Mouse (Mus musculus) limb, embryonic 12.5 days (tissue): ENCODE results near the gene Tpm1. TPM values are rescaled to one million over a fixed set of nuclear protein-coding genes. Genes with fewer than 3 reads are reported as not detected.

Experiments used
- ATAC-seq: fragments of 200-750 bp; cut with Nextera tagmentation; 2 replicates; pipeline ENCODE4 v1.8.0; 2017; ENCODE audit warnings: low read depth, moderate TSS enrichment; ENCODE audit not compliant: insufficient number of reproducible peaks, insufficient read depth, low FRiP score, low TSS enrichment
- H3K27ac ChIP-seq: fragments of 300-500 bp; sonication (generic); 2 replicates; pipeline ENCODE4 v1.5.1; 2016; ENCODE audit warnings: mild to moderate bottlenecking, moderate library complexity
- H3K27me3 ChIP-seq: fragments of 300-500 bp; sonication (generic); 2 replicates; pipeline ENCODE4 v1.6.1; 2016; ENCODE audit warnings: mild to moderate bottlenecking, moderate library complexity
- H3K36me3 ChIP-seq: fragments of 300-500 bp; sonication (generic); 2 replicates; pipeline ENCODE4 v1.6.1; 2016; ENCODE audit warnings: mild to moderate bottlenecking, moderate library complexity
- H3K4me1 ChIP-seq: fragments of 300-500 bp; sonication (generic); replicated peaks from 2 replicates; pipeline ENCODE4 v1.6.1; 2016
- H3K4me2 ChIP-seq: fragments of 300-500 bp; sonication (generic); 2 replicates; pipeline ENCODE4 v1.6.1; 2016; ENCODE audit warnings: mild to moderate bottlenecking, moderate library complexity
- H3K4me3 ChIP-seq: fragments of 300-500 bp; sonication (generic); replicated peaks from 2 replicates; pipeline ENCODE4 v1.5.1; 2016; ENCODE audit warnings: mild to moderate bottlenecking
- H3K9ac ChIP-seq: fragments of 300-500 bp; sonication (generic); replicated peaks from 2 replicates; pipeline ENCODE4 v1.6.1; 2016; ENCODE audit warnings: mild to moderate bottlenecking, moderate library complexity
- H3K9me3 ChIP-seq: fragments of 300-500 bp; sonication (generic); 2 replicates; pipeline ENCODE4 v1.6.1; 2016; ENCODE audit warnings: mild to moderate bottlenecking, moderate library complexity
- WGBS: fragments of 180-500 bp; shearing (Covaris S2); methylation state at CpG from one replicate; pipeline ENCODE4 v1.1.7; 2016; 5-methylcytosine and 5-hydroxymethylcytosine counted together
- polyA plus RNA-seq: library from polyadenylated mRNA; unstranded; fragments of >200 nt; fragmentation: Nextera tagmentation; extraction: Ambion mirVana; gene quantifications from 2 replicates; pipeline ENCODE4 v1.2.1, GENCODE M21; 2016

The Tpm1 gene
- 555 and 579 TPM in 2 replicates for polyA plus RNA-seq

- peak; percentile 76 for ATAC-seq
- Histone ChIP-seq H3K9ac (peak within 1 kb of the TSS; percentile 87), H3K4me1 (peaks cover 45% of the 10 kb centered on the region), H3K4me3 (peak within 1 kb of the TSS; percentile 67), H3K4me2 (peak within 1 kb of the TSS; percentile 84), H3K27ac (peak within 1 kb of the TSS; percentile 85), H3K36me3 (no peaks in the 10 kb centered on the region), H3K9me3 (no peaks in the 10 kb centered on the region), H3K27me3 (peaks cover 49% of the 10 kb centered on the region)
- WGBS, result under 1% methylated on average over 51 of the region's 51 CpGs
Measured at GRCm38 (mm10) chr9:67049086-67049824, at the start of gene Tpm1. Gene Tpm1 (minus strand): TSS chr9:67049406.

DNA sequence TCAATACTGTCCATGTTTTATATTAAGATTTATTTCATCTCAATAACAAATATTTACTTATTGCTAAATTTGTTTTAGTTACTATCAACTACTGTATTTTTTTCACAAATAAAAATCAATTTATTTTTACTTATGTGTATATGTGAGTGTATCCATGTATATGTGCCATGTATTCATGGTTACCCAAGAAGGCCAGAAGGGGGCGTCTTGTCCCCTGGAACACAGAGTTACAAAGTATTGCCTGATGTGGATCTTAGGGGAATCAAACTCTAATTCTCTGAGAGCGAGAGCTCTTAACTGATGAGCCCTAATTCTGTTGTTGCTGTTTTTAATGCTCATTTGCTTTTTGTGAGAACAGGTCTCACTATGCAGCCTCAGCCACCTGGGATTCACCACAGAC is 45.2 kb upstream of the Tpm1 start:
- no peaks in the 10 kb centered on the region for H3K9me3 ChIP-seq
- 92% methylated on average over 2 of the region's 2 CpGs for WGBS
- no peak overlapping the region for H3K27ac ChIP-seq
- no peaks in the 10 kb centered on the region for H3K27me3 ChIP-seq
- H3K9ac ChIP-seq, result no peak overlapping the region
- peaks cover 26% of the 10 kb centered on the region for H3K4me1 ChIP-seq
- ATAC-seq, result no peak
- no peaks in the 10 kb centered on the region for H3K36me3 ChIP-seq
- no peak overlapping the region for H3K4me3 ChIP-seq
- no peak overlapping the region for H3K4me2 ChIP-seq

DNA sequence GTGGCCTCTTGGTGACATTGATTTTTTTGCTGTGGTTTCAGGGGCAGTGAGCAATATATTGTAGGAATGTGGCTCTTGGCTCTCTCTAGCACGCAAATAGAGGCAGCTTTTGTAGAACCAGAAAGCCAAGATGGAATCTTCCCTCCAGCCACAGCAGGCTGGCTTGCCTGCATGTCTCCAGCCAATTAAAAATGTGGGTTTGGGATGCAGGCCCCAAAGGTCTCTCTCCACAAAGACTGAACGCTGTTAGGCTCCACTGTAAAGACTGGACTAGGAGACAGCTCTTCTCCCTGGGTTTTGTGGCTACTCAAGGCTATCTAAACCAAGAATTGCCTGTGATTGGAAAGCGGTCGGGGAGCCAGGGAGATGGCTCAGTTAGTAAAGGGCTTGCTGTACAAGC is 43.0 kb upstream of the Tpm1 start:
- no peaks in the 10 kb centered on the region for H3K27me3 ChIP-seq
- peaks cover 26% of the 10 kb centered on the region for H3K4me1 ChIP-seq
- no peaks in the 10 kb centered on the region for H3K36me3 ChIP-seq
- 73% methylated on average over 4 of the region's 4 CpGs for WGBS
- H3K4me3 ChIP-seq, result no peak overlapping the region
- no peak overlapping the region for H3K9ac ChIP-seq
- no peak for ATAC-seq
- H3K9me3 ChIP-seq, result no peaks in the 10 kb centered on the region
- H3K4me2 ChIP-seq, result no peak overlapping the region
- H3K27ac ChIP-seq, result peak overlapping the region; percentile 18

DNA sequence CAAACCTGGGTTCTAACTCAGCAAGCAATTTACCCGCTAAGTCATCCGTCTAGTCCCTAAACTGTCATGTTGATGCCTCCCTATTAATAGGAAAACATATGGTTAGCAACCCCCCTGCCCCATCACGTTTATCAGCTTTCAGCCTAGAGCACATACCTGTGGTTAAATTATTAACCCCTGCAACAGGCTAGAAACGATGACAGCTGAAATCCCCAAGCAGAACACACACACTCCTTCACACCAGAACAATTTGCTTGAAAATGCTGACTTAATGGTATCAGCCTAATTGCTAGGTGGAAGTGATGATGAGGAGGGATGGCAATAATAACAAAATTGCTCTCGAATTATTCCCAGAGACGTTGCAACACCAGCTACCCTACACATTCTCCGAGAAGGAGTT is 42.4 kb upstream of the Tpm1 start:
- Histone ChIP-seq H3K9ac (no peak overlapping the region), H3K4me1 (peaks cover 26% of the 10 kb centered on the region), H3K4me3 (no peak overlapping the region), H3K27me3 (no peaks in the 10 kb centered on the region), H3K27ac (peak overlapping the region; percentile 18; the same call in 1 of the 2 replicates), H3K4me2 (no peak overlapping the region), H3K36me3 (no peaks in the 10 kb centered on the region), H3K9me3 (no peaks in the 10 kb centered on the region)
- no peak for ATAC-seq
- 43% methylated on average over 7 of the region's 7 CpGs for WGBS

DNA sequence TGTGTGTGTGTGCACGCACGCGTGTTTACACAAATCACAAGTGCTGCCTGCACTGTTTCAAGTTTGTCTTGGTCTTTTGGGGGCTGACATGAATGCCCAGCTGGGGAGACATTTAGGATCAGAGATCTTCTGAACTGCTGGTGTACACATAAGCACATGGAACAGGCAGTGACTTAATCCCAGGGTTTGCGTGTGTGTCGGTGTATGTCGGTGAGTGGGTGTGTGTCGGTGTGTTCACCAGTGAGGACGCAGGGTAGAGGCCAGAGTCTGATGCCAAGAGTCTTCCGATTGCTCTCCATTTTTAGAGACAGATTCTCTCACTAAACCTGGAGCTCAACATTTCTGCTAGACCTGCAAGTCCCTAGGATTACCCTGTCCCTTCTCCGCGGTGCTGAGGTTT is 41.9 kb upstream of the Tpm1 start:
- Histone ChIP-seq H3K9ac (no peak overlapping the region), H3K4me3 (no peak overlapping the region), H3K27ac (no peak overlapping the region), H3K4me1 (peaks cover 26% of the 10 kb centered on the region), H3K36me3 (no peaks in the 10 kb centered on the region), H3K9me3 (no peaks in the 10 kb centered on the region), H3K4me2 (no peak overlapping the region), H3K27me3 (no peaks in the 10 kb centered on the region)
- no peak for ATAC-seq
- WGBS, result 92% methylated on average over 11 of the region's 11 CpGs

DNA sequence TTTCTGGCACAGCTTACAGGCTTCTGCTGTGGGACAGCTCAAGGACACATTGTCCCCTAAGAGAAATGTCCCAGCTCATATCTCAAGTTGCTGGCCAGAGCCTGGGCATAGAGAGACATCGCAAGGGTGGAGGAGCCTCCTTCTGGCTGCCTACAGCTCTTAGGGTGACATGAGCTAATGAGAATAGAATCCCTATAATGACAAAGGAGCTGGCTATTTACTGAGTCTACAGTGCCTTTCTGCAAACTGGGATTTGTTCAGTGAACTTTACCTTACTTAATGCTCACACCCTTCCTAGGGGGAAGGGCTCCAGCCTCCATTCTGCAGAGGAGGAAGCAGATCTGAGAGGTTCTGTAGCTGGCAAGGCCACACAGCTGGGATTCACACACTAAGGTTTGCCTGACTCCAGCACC is 41.4 kb upstream of the Tpm1 start:
- H3K27ac ChIP-seq, result no peak overlapping the region
- H3K4me3 ChIP-seq, result no peak overlapping the region
- ATAC-seq, result no peak
- H3K4me1 ChIP-seq, result peaks cover 26% of the 10 kb centered on the region
- no peaks in the 10 kb centered on the region for H3K9me3 ChIP-seq
- H3K27me3 ChIP-seq, result no peaks in the 10 kb centered on the region
- 91% methylated on average over 1 of the region's 1 CpGs for WGBS
- H3K9ac ChIP-seq, result no peak overlapping the region
- no peaks in the 10 kb centered on the region for H3K36me3 ChIP-seq
- H3K4me2 ChIP-seq, result no peak overlapping the region

GRCm38 (mm10) chr9:67089167-67089566 is 40.0 kb upstream of the Tpm1 start:
- Histone ChIP-seq H3K9me3 (no peaks in the 10 kb centered on the region), H3K4me3 (no peak overlapping the region), H3K27me3 (no peaks in the 10 kb centered on the region), H3K4me2 (no peak overlapping the region), H3K9ac (no peak overlapping the region), H3K27ac (no peak overlapping the region), H3K4me1 (peaks cover 26% of the 10 kb centered on the region), H3K36me3 (no peaks in the 10 kb centered on the region)
- WGBS, result 73% methylated on average over 5 of the region's 5 CpGs
- ATAC-seq, result no peak

DNA sequence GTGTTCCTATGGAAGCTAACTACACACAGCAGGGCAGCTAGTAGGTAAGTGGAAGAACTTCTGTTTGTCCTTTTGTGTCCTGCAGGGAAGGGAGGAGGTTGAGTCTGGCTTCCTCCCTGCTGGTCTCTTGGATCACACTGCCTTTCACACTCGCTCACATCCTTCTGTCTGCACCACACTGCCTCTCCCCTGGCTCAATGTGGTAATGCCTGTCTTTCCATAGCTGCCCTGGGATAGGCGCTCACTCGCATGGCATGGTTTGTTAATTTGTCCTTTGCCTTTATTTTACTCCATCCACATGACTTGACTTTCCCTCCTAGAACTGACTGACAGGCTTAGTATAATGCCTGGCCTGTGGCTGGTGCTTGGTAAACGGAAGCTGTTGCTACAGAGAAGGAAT is 34.6 kb upstream of the Tpm1 start:
- 57% methylated on average over 4 of the region's 4 CpGs for whole genome bisulfite sequencing
- no peak overlapping the region for H3K27ac ChIP-seq

DNA sequence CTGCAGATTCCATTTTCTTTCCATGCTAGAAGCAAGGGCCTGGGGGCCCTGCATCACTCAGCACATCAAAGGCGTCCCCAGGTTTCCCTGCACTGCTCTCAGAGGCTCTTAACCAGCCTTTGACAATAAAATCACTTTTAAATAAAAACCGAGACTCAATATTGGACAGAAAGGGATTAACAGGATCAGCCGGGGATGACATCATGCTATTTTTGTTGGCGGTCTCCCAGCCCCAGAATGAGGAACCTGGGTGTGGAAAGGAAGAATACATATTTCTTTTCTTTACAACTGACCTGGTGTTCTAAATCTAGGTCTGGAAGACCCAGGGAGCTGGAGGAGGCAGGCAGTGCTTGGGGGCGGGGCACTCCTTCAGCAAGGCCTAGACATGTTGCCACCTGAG is 32.5 kb upstream of the Tpm1 start:
- no peaks in the 10 kb centered on the region for H3K9me3 ChIP-seq
- no peaks in the 10 kb centered on the region for H3K27me3 ChIP-seq
- no peak overlapping the region; the same call in 1 of the 2 replicates for H3K4me2 ChIP-seq
- H3K4me1 ChIP-seq, result peaks cover 32% of the 10 kb centered on the region
- peak overlapping the region; percentile 70 for H3K27ac ChIP-seq
- ATAC-seq, result peak; percentile 73
- 41% methylated on average over 5 of the region's 5 CpGs for WGBS
- H3K36me3 ChIP-seq, result no peaks in the 10 kb centered on the region
- no peak overlapping the region for H3K9ac ChIP-seq
- H3K4me3 ChIP-seq, result no peak overlapping the region

More for the DNA sequence above, 34.6 kb upstream of the Tpm1 start:
- Histone ChIP-seq H3K9ac (no peak overlapping the region), H3K4me1 (peaks cover 14% of the 10 kb centered on the region), H3K36me3 (no peaks in the 10 kb centered on the region), H3K9me3 (no peaks in the 10 kb centered on the region), H3K4me2 (no peak overlapping the region), H3K27me3 (no peaks in the 10 kb centered on the region), H3K4me3 (no peak overlapping the region)
- ATAC-seq, result no peak

GRCm38 (mm10) chr9:67077658-67078319 is 28.6 kb upstream of the Tpm1 start:
- no peaks in the 10 kb centered on the region for H3K27me3 ChIP-seq
- WGBS, result 18% methylated on average over 8 of the region's 8 CpGs

GRCm38 (mm10) chr9:67077266-67077657 is 28.1 kb upstream of the Tpm1 start:
- Histone ChIP-seq H3K27me3 (no peaks in the 10 kb centered on the region), H3K4me2 (no peak overlapping the region), H3K4me1 (peaks cover 32% of the 10 kb centered on the region), H3K9ac (no peak overlapping the region), H3K4me3 (no peak overlapping the region), H3K36me3 (no peaks in the 10 kb centered on the region), H3K9me3 (no peaks in the 10 kb centered on the region), H3K27ac (peak overlapping the region; percentile 77; the same call in 1 of the 2 replicates)
- WGBS, result 63% methylated on average over 7 of the region's 7 CpGs
- ATAC-seq, result no peak

More at GRCm38 (mm10) chr9:67077658-67078319, 28.6 kb upstream of the Tpm1 start:
- no peaks in the 10 kb centered on the region for H3K9me3 ChIP-seq
- peak; percentile 60 for ATAC-seq
- no peak overlapping the region for H3K9ac ChIP-seq
- H3K4me2 ChIP-seq, result no peak overlapping the region
- peak overlapping the region; percentile 77 for H3K27ac ChIP-seq
- peaks cover 32% of the 10 kb centered on the region for H3K4me1 ChIP-seq
- no peak overlapping the region for H3K4me3 ChIP-seq
- H3K36me3 ChIP-seq, result no peaks in the 10 kb centered on the region
